Mouse (Mus musculus) heart, adult 9 months (tissue): Measurements from ENCODE around the gene Mettl7a1.
"Not testable (repeated sequence)": the region's sequence is repeated elsewhere in the genome, so short reads cannot be mapped to it uniquely, and the experiment has no call there.

Experiments
- DNase-seq, 2 experiments: peaks; one replicate each; pipeline ENCODE4 v3.0.0; 2022; ENCODE audit warnings: low spot score in 2 of 2

Mettl7a1 gene

DNA sequence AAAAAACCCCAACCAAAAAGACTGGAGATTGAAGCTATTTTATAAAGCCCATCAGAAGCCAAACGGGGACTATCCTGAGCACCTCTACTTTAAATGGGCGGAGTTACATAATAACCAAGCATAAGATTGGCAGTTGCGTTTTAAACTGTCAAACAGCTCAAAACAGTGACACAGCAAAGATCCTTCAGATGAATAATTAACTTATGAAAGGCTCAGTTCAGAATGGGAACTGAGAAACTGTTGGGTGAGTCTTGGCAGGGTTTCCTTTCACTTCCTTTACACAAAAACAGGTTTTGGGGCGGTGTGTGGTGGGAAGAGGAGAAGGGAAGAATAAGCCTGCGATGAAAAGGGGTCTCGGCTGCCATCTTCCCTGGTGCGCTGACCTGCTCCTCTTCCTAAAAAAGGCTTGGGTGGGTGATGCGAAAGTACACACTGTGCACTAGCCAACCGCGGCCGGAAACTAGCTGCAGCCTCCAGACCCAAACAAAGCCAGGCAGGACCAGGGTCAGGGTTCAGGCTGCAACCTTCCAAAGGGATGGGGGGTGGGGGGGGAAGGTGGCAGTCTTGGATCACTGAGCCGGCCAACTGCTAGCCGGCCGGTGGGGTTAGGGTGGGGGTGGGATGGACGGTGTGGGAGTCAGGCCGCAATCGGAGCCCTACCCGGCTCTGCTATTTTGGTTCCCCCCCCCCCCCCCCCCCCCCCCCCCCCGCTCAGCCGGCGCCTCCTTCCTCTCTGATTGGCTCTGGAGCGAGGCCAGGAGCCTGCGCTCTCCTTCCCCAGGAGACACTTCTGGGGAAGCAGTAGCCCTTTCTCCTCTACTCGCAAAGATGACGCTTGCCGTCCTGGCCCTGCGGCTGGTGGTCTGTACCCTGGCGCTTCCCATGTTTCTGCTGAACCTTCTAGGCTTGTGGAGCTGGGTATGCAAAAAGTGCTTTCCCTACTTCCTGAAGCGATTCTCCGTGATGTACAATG is at the start of gene Mettl7a1:
Mettl7a1 (plus strand) TSS at position 122 of the 973 bp plus-strand sequence.
- peak; percentile 85 to 86 for DNase-seq

DNA sequence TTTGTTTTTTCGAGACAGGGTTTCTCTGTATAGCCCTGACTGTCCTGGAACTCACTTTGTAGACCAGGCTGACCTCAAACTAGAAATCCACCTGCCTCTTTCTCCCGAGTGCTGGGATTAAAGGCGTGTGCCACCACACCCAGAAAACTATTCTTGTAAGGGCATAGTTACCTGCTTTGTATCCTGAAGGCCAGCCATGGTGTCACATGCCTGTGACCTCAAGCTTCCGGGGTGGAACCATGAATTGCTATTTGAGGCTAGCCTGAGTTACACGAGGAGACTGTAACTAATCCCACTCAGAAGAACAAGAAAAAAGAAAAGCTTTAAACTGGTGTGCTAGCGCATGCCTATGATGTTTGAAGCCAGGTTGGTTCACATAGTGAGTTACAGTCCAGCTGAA is 47.6 kb upstream of the Mettl7a1 start:
- DNase-seq = no peak

DNA sequence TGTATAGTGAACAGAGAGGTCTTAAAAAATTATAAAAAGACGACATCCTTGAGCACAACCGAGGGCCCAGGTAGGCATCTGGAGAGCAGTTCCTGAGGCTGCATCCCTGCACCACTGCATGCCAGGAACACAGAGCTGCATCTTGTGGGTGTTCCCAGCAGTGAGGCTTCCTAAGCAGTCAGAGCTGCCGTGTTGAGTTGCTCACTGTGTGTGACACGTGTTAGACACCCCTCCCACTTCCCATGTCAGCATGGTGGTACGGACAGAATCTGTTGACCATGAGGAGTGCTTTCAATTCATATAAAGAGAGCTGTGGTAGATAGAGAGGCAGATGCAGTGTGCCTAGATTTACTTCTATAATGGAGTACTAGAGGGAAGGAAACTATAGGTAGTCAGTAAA is 46.6 kb upstream of the Mettl7a1 start:
- no peak for DNase-seq

DNA sequence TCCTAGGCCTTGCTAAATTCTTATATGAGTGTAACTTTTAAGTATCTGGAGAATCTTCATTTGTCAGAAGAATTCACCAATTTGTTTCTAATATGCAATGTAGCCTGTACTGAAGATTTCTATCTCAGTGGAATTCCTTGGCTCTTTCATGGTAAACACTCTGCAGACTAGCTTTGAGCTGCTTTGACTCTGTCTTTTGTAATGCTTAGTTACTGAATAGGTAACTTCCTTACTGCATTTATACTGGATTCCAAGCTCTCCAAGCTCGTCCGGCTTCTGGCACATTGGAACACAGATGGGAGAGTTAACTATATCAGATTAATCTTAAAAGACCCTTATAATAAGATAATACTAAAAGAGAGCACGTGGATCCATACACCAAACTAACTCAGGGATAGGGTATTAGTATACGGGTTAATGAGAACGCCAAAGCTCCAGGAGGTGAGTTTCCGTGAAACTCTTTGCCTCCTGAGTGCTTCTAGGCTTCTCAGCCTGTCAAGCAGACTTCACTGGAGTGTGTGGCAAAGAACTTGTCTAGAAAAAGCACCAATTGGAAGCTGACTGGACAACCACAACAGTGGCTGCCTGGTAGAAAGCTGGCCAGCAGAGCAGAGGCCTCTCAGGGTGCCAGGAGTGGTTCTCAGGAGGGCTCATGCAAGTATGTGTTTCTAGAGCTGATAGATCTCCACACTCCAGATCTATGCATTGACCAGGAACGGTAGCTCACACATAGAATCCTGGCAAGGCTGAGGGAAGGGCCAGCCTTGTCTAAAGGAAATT is 45.1 kb upstream of the Mettl7a1 start:
- DNase-seq = no peak

DNA sequence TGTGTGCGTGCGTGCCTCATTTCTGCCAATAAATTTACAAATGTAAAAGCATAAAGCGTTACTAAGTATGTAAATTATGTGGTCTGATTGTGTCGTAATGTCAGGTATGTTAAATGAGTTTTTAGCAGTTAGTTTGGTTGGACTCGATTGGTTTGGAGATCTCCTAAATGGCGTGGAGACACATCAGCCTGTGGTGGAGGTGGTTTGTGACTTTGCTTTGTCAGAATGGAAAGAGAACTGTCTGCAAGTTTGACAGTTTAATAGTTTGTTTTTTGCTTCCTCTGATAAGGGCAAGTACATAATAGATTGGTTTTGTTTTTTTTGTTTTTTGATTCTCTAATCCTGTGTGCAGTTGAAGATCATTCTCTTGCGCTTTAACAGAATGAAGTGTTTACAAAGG is 43.6 kb upstream of the Mettl7a1 start:
- DNase-seq = not testable (repeated sequence)

DNA sequence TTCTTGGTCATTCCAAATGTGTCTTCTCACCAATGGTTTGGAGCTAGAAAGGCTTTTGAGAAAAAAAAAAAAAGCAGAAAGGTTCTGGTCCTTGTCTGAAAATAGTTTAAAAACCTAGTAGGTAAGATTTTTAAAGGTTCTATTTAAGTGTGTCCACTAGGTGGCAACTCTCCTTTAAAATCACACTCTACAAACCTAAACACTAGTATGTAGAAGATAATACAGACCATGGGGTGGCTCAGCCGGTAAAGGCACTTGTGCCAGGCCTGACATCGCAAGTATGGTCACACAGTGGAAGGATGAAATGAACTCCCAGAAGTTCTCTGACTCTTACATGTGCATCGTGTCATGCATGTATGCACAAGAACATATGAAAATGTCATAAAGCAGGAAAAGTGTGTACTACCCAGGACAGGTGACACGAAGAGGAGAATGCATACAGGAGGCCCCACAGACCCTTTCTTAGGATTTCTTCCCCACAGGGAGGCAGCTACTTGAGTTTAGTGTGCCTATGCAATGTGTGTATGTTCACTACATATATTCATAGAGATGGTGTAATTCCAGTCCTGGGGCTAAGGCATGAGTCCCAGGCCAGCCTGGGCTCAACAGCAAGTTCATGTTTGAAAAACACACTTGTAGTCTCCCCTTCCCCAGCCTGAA is 40.6 kb upstream of the Mettl7a1 start:
- peak in 1 of 2 experiments; percentile 3 for DNase-seq

DNA sequence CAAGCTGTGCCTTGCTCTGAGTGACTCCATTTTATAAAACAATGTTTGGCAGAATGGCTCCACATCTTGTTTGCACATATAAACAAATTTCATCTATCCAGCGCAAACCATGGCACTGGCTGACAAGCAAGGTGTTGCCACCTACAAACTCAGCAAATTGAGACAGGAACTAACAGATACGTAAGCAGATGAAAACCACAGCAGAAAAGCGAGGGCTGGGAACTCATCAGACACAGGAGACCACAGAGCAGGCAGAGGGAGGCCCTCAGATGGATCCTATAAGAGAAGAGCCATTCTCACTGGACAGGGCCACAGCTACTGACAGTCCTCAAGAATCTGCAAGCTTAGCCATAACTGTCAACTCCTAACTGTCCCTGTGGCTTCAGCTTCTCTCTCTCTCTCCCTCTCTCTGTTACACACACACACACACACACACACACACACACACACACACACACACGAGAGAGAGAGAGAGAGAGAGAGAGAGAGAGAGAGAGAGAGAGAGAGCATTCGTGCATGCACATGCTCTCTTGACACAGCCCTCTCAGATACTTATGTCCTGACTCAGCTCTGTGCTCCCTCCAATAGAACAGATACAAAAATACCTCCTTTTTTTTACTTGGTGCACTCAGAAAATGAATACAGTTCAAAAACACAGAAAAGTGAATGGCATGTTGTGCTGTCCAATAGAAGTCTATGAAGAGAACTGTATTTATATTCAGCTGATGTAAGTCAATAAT is 38.2 kb upstream of the Mettl7a1 start:
- DNase-seq = no peak

DNA sequence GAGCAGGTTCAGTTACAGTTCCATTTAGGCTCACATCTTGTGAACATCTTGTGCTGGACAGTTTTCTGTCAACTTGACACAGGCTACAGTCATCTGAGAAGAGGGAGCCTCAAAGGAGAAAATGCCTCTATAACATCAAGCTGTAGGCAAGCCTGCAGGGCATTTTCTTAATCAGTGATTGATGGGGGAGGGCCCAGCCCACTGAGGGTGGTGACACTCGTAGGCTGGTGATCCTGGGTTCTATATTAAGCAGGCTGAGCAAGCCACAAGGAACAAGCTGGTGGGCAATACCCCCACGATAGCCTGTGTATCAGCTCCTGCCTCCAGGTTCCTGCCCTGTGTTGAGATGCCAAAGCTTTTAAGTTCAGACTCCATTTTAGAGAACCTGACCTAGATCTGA is 35.0 kb upstream of the Mettl7a1 start:
- DNase-seq = no peak

DNA sequence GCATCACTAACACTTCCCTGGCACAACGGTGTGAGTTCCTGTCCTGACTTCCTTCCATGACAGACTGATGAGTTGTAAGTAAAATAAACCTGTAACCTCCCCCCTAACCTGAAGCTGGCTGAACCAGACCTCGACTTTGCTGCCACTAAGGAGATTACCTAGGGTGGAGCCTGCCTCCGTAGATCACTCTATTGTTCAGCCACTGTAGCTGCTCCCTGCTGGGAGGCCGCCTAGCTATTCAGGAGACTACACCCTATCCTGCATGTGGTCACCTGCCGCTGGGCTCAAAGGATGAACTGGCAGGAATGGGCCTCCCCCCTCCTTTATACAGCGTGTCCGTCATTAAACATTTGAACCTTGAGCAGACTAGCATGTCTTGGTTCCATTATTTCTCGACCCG is 34.2 kb upstream of the Mettl7a1 start:
- no peak for DNase-seq

DNA sequence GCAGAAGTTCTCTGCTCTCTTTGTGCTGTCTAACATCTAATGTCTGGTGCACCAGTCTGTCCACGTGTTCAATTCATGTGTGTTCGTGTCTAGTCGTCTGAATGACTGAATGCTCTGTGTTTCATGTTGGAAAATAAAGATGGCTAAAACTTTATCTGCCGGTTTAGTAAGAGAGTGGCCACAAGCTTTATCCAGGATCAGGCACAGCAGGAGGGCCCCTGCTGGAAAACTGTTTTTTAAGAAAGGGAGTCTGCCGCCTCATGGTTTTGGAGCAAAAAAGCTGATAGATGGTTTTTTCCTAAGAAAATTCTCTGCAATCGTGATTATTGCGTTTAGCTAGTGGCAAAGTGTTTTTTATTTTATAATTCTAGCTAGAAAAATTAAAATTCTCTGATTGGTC is 33.3 kb upstream of the Mettl7a1 start:
- DNase-seq = not testable (repeated sequence)

DNA sequence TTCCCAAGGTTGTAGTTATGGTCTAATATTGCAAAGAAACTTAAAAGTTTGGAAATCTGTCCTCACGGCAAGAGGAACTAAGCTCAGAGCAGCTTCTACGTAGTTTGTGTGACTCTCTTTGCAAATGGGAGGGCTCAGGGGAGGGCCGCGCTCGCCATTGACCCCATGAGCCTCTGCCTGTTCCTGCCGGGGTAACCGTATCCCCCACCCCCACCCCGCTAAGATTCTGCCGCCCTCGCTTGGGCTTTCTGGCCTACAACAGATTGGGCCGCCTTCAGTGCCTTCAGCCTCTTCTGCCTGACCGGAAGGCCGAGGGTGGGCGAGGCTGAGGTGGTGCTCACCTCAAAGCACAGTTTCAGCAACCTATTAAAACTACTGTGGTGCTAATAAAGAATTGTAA is 32.5 kb upstream of the Mettl7a1 start:
- no peak for DNase-seq

DNA sequence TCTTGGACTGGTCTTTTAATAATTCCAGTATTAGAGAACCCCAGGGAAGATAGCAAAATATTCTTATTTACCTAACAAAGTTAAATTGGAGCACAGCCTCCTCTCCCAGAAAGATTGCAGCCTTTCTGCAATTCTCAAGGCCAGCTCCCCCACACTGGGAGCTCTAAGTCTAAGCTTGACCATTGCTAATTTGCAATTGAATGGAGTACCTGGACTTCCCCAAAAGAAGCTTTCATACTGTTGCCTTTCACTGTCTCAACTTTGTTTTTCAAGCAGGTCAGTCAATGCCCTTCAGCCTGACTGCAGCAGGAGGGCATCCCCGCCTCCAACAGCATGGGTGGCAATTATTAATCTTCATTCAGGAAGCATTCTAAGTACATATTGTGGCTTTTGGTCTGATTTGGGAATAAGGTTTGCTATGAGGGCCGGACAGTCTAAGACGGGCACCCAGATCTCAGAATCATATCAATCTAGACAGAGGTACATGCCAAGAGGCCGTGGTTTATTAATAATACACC is 30.1 kb upstream of the Mettl7a1 start:
- DNase-seq = not testable (repeated sequence)

DNA sequence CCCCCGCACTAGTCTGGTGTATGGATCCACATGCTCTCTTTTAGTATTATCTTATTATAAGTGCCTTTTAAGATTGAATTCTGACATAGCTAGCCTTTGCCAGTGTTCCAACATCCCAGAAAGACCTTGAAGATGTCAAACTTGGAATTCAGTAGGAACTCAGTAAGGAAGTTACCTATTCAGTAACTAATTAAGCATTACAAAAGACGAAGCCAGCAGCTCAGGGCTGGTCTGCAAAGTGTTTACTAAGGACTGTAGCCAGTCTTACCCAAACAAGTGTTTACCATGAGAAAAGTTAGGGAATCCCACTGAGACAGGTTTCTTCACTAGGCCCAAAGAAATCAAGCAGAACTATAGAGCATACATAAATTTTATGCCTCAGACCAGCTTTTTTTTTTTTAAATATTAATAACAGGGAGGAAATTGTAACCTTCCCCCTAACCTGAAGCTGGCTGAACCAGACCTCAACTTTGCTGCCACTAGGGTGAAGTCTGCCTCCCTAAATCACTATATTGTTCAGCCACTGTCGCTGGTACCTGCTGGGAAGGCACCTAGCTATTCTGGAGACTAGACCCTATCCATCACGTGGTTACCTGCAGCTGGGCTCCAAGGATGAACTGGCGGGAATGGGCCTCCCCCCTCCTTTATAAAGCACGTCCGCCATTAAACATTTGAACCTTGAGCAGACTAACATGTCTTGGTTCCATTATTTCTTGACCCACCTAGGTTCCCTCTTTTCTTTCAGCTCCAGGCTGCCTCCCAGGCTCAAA is 29.0 kb upstream of the Mettl7a1 start:
- no peak for DNase-seq

DNA sequence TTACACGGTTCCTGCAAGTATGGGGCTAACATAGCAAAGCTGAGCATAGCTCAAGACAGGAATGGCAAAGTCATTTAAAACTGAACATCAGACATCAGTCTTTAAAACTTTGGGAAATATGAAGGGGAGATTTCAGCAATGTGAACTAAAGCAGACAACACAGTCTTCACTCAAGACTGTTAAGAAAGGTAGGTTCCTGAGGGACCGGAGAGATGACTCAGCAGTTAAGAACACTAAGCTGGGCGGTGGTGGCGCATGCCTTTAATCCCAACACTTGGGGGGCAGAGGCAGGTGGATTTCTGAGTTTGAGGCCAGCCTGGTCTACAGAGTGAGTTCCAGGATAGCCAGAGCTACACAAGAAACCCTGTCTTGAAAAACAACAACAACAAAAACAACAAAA is 27.5 kb upstream of the Mettl7a1 start:
- DNase-seq = no peak

DNA sequence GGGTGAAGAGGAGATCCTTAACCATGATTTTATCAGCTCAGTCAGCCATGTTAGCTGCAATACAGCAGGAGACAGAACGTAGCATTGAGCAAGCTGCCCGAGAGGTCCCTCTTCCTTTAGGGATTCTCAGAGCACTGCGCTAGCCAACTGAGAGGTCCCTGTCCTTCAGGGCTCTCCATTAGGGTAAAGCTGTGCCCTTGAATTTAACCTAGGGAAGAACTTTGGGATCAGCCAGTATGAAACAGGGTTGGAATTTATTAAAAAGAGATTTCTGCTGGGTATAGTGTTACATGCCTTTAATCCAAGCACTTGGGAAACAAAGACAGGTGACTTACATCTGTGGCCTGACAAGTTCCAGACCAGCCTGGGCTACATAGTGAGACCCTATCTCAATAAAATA is 26.4 kb upstream of the Mettl7a1 start:
- DNase-seq = no peak

DNA sequence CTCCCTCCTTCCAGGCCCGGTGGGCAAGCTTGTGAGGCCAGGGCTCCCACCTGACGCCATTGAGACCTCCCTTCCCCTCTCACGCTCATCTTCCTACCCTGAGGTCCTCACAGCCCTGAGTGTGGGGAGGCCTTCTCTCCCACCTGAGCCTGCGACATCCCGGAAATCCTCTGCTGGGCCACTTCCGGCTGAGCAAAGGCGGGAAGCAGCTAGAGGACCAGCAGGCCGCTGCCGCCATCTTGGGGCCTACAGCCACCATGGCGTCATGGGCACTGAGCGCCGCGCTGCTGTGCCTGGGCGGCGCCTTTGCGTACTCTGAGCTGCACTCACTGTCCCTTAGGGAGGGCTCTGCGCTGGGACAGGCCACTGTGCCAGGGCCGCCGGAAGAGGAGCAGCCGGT is 23.3 kb upstream of the Mettl7a1 start, which contains the start of gene Tmprss12:
Tmprss12 (plus strand) TSS at position 212 of the 400 bp plus-strand sequence.
- no peak for DNase-seq

DNA sequence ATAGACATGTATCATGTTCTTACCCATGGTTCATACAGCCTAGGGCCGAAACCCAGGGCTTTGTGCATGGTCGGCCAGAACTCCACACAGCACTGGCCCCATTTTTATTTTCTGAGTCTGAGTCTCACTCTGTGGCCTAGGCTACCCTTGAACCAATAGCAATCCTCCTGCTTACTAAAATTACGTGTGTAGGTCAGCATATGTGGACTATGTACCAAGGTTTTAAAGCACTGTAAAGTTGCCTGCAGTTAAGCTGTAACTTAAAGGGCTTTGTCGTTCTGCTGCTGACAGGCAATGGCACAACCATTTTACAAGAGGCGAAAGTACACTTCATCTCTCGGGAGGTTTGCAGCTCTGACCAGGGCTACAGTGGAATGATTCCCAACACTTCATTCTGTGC is 15.0 kb upstream of the Mettl7a1 start:
- no peak for DNase-seq

DNA sequence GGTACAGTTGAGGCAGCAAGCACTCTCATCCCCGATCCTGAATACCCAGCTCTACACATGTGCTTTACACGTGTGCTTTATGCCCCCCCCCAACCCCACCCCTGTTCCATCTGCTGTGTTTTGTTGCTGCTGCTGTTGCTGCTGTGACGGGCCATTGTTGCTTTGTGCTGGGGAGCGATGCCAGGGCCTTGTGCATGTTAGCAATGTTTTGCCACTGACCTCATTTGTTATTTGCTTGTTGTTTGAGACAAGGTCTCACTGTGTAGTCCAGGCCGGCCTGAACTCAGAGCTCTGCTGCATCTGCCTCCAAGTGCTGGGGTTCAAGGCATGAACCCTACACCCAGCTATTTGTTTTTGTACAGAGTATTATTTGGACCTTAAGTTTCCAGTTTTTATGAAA is 13.1 kb upstream of the Mettl7a1 start:
- no peak for DNase-seq

DNA sequence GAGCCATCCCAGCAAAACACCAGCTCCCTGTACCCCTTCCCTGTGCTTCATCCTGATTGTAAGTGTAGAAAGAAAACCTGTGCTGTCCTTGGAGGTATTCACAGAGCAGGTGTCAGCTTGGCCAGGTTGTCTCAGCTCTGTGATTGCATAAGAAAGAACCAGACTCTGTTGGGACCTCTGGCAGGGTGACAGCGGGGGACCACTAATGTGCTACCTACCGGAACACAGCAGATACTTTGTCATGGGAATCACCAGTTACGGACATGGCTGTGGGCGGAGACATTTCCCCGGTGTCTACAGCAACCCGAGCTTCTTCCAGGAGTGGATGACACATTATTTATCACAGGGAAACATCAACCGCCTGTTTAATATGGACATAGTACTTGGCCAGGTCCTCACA is 11.6 kb upstream of the Mettl7a1 start:
- DNase-seq = no peak

DNA sequence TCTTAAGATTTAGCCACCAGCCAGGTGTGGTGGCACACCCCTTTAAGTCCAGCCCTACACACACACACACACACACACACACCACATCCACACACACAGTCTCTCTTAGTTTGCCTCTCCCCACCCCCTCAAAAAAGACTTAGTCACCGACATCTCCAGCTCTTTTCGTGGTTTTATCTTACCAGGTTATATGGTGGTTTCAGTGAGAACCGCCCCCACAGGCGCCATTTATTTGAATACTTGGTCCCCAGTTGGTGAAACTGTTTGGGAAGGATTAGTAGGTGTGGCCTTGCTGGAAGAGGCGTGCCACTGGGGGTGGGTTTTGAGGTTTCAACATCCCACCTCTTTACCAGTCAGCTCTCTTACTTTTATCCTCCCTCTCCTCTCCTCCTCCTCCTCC is 6.1 kb upstream of the Mettl7a1 start:
- DNase-seq = no peak
